22 mouse cellular contexts compared by ENCODE assay signal in the genomic region with DNA sequence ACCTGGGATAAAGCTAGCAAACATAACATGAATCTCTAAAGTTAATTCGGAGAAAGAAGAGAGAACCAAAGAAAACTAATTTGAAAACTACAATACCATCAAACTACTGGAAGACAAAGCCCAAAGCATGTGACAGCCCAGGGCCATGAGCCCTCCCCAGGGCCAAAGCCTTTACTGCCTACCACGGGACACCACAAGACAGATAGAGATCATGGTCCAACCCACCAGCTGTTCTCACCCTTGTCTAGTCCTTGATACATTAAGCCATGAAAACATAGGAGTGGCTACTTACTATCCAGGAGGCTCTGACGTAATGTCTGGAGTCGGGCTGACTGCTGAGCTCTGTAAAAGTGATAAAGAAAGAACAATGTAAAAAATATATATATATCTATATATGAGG.
"Had no signal": no experiment of that assay in that cellular context is flagged by ENCODE, and none has a peak within 500 bp of the region (broad histone marks: within the 10 kb centered on the region; RNA-seq: fewer than 3 reads in every experiment).

No protein-coding gene starts in this region.

- DNase-seq: kidney, adult 11 months; kidney, adult 8-10 months; kidney, postnatal 10 days; kidney, postnatal 36 days; layer of hippocampus, postnatal 36 days; left cerebral cortex, postnatal 4 days; lung, adult 2 months; lung, postnatal 14 days; lung, postnatal 4 days; midbrain, embryonic 14.5 days; retina, postnatal 1 day; right cerebral cortex, postnatal 4 days; thymus, postnatal 25 days had no signal

- H3K9me3 ChIP-seq: kidney, embryonic 15.5 days; limb, embryonic 12.5 days; limb, embryonic 15.5 days; liver, embryonic 12.5 days; liver, embryonic 15.5 days; neural tube, embryonic 13.5 days had no signal

- H3K27ac ChIP-seq: kidney, embryonic 15.5 days; left cerebral cortex, adult 2 months; limb, embryonic 12.5 days; limb, embryonic 15.5 days; liver, embryonic 12.5 days; liver, embryonic 15.5 days; neural tube, embryonic 13.5 days; stomach, postnatal 0 days had no signal

- ATAC-seq: liver, embryonic 12.5 days had no signal

- H3K9ac ChIP-seq: kidney, embryonic 15.5 days; limb, embryonic 12.5 days; limb, embryonic 15.5 days; liver, embryonic 12.5 days; liver, embryonic 15.5 days; neural tube, embryonic 13.5 days had no signal

- H3K27me3 ChIP-seq: kidney, embryonic 15.5 days; limb, embryonic 12.5 days; limb, embryonic 15.5 days; liver, embryonic 12.5 days; liver, embryonic 15.5 days; neural tube, embryonic 13.5 days had no signal

- H3K4me3 ChIP-seq: kidney, embryonic 15.5 days; left cerebral cortex, adult 2 months; limb, embryonic 12.5 days; limb, embryonic 15.5 days; liver, embryonic 12.5 days; liver, embryonic 15.5 days; neural tube, embryonic 13.5 days had no signal

- H3K36me3 ChIP-seq: kidney, embryonic 15.5 days; limb, embryonic 12.5 days; limb, embryonic 15.5 days had no signal

- H3K4me1 ChIP-seq: limb, embryonic 12.5 days; limb, embryonic 15.5 days; neural tube, embryonic 13.5 days had no signal

- H3K4me2 ChIP-seq: kidney, embryonic 15.5 days; limb, embryonic 12.5 days; limb, embryonic 15.5 days; liver, embryonic 12.5 days; liver, embryonic 15.5 days; midbrain, embryonic 11.5 days; neural tube, embryonic 13.5 days had no signal
